ENCODE assay signal across 18 mouse cellular contexts in the genomic region with DNA sequence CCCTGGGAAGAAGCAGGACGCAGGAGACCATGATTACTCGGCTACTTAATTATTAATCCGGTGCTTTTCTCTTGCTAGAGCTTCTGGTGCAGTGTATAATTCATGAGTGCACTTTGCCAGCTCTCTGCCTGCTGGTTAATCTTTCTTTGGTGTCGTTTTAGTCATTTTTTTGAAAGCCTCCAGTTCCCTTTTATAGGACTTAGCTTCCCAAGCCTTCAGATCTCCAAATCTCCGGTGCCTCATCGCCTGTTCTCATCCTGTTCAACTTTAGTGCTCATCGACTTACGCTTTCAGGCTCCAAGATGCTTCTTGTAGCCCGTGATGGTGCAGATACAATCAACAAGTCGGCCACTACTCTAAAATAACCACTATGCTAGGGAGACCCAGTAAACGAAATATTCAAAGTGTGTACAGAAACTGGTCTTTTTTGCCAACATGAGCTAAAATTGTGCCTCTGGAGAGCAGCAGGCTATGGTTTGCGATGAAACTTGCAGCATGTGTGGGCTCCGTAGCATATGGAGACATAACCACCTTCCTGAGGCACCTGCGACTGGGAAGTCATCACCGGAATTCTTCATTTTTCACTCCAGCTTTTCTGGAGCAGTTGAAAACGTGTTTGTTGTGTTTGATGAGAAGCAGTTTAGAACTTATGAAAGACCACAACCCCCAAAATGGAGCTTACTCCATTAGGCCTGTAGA.
"Had no signal": no experiment of that assay in that cellular context is flagged by ENCODE, and none has a peak within 500 bp of the region (broad histone marks: within the 10 kb centered on the region; RNA-seq: fewer than 3 reads in every experiment).

No protein-coding gene starts in this region.

- ATAC-seq: inflammation-experienced regulatory T-cells, adult 6 months; intestine, postnatal 0 days; liver, postnatal 0 days; midbrain, embryonic 13.5 days had no signal

- H3K27ac ChIP-seq: left cerebral cortex, adult 2 months; limb, embryonic 12.5 days; liver, embryonic 13.5 days; lung, embryonic 15.5 days; macrophage; midbrain, embryonic 13.5 days; neural tube, embryonic 12.5 days; stomach, embryonic 15.5 days had no signal

- DNase-seq: kidney, adult 8-10 months; kidney, postnatal 25 days; liver; liver, embryonic 13.5 days; liver, postnatal 0 days; lung, postnatal 14 days; spleen, adult 18-20 months; thymus, postnatal 36 days had no signal

- H3K4me3 ChIP-seq: left cerebral cortex, adult 2 months; limb, embryonic 12.5 days; liver, embryonic 13.5 days; lung, embryonic 15.5 days; megakaryocyte, embryonic 14.5 days; midbrain, embryonic 13.5 days; neural tube, embryonic 12.5 days; stomach, embryonic 15.5 days had no signal
